Mouse (Mus musculus) MN1 (cell line): ENCODE data around the gene Hirip3.

Source experiments
- DNase-seq: peaks from one replicate; pipeline ENCODE4 v3.0.0-alpha.2; 2016; ENCODE audit warnings: low spot score

The Hirip3 gene

DNA sequence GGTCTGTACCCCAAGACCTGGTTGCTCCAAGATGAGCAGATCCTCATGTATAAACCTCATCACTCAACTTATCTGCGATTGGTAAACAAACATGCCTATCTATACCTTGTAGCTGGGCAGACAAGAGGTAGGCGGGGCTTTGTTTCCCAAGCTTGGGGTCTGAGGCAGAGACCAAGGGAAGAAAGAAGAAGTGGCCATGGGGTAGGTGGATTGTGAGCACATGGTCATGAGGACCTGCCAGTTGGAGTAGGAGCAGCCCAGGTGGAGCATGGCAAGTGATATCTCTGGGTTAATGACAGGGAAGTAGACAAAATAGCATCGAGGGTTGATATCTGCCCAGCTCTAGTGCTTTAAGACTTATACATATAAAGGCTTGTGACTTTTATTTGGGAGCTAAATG, 53.1 kb downstream of the Hirip3 start:
- no peak for DNase-seq
